ENCODE assay signal across 17 mouse cellular contexts in the genomic region with DNA sequence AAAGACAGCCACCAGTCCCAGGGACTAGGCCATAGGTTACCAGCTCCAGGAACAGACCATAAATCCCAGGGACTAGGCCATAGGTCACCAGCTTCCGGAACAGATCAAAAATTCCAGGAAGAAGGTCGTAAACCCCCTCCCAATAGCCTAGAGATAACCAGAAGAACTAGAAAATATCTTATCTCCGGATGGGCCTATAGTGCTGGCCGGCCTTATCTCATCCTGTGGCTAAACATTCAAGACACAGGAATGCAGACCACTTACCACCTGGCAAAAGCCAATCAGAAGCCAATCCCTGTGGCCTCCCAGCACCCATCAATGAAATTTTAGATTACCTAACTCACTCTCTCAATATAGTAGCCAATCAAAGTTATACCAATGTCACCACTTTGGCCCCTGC. TPM values are rescaled to one million over a fixed set of nuclear protein-coding genes. Genes with fewer than 3 reads are reported as not detected.
DNase-seq lines count a peak whose midpoint lies in the region; ATAC-seq and TF ChIP-seq lines count a peak whose summit lies in the region.
"Had no signal": no experiment of that assay in that cellular context is flagged by ENCODE, and none has a peak within 500 bp of the region (broad histone marks: within the 10 kb centered on the region; RNA-seq: fewer than 3 reads in every experiment).

No protein-coding gene starts in this region.

- no peak overlapping the region for H3K4me3 ChIP-seq in heart, postnatal 0 days (ENCODE audit: low read depth, low read length)
- H3K4me3 ChIP-seq in heart, embryonic 11.5 days (ENCODE audit: low read depth, low read length), result no peak overlapping the region
- no peak overlapping the region for H3K4me3 ChIP-seq in C2C12 (ENCODE audit: insufficient read depth, poor library complexity, severe bottlenecking)
- H3K4me3 ChIP-seq in intestine, embryonic 15.5 days (replicated peaks), result no peak overlapping the region
- H3K4me3 ChIP-seq in liver, embryonic 15.5 days (replicated peaks), result no peak overlapping the region
- no peak overlapping the region for H3K4me3 ChIP-seq in midbrain, embryonic 14.5 days (replicated peaks; ENCODE audit: low read depth, low read length)

- ATAC-seq in heart, postnatal 0 days (ENCODE audit: insufficient read depth, low read depth), result peak; percentile 47; the same call in 1 of the 2 replicates
- ATAC-seq in heart, embryonic 11.5 days (replicated peaks; ENCODE audit: insufficient number of reproducible peaks, low FRiP score, low TSS enrichment), result no peak; the same call in 1 of the 2 replicates
- ATAC-seq in intestine, embryonic 15.5 days, result peak; percentile 65
- peak; percentile 33 for ATAC-seq in liver, embryonic 15.5 days (ENCODE audit: insufficient read depth)
- ATAC-seq in midbrain, embryonic 14.5 days (ENCODE audit: low FRiP score, low TSS enrichment), result no peak
- ATAC-seq: forebrain, postnatal 0 days; lung, postnatal 0 days had no signal

- H3K27ac ChIP-seq in heart, postnatal 0 days (ENCODE audit: low read depth), result no peak overlapping the region
- no peak overlapping the region for H3K27ac ChIP-seq in heart, embryonic 11.5 days (ENCODE audit: low read depth, low read length)
- H3K27ac ChIP-seq in intestine, embryonic 15.5 days, result no peak overlapping the region
- H3K27ac ChIP-seq in liver, embryonic 15.5 days (replicated peaks), result no peak overlapping the region
- H3K27ac ChIP-seq in midbrain, embryonic 14.5 days (replicated peaks; ENCODE audit: low read depth, low read length), result no peak overlapping the region
- H3K27ac ChIP-seq: hindbrain, embryonic 14.5 days had no signal

- no peaks in the 10 kb centered on the region for H3K27me3 ChIP-seq in heart, postnatal 0 days (ENCODE audit: control insufficient read depth, insufficient read depth, low read length)
- H3K27me3 ChIP-seq in heart, embryonic 11.5 days (ENCODE audit: control insufficient read depth, insufficient read depth, low read length), result no peaks in the 10 kb centered on the region
- H3K27me3 ChIP-seq in C2C12 (ENCODE audit: control insufficient read depth, insufficient read depth, insufficient read length), result no peaks in the 10 kb centered on the region
- no peaks in the 10 kb centered on the region for H3K27me3 ChIP-seq in intestine, embryonic 15.5 days (replicated peaks)
- no peaks in the 10 kb centered on the region for H3K27me3 ChIP-seq in liver, embryonic 15.5 days
- H3K27me3 ChIP-seq in midbrain, embryonic 14.5 days (ENCODE audit: control insufficient read depth, insufficient read depth, low read length), result no peaks in the 10 kb centered on the region

- no peaks in the 10 kb centered on the region for H3K4me1 ChIP-seq in heart, postnatal 0 days (ENCODE audit: control insufficient read depth, insufficient read depth)
- H3K4me1 ChIP-seq in heart, embryonic 11.5 days (ENCODE audit: control insufficient read depth, insufficient read depth, low read length), result peaks cover 3% of the 10 kb centered on the region; the same call in 1 of the 2 replicates
- no peaks in the 10 kb centered on the region for H3K4me1 ChIP-seq in intestine, embryonic 15.5 days (replicated peaks)
- H3K4me1 ChIP-seq in liver, embryonic 15.5 days (replicated peaks), result peaks cover 26% of the 10 kb centered on the region
- no peaks in the 10 kb centered on the region for H3K4me1 ChIP-seq in midbrain, embryonic 14.5 days (ENCODE audit: control insufficient read depth, insufficient read depth, low read length)

- WGBS in heart, postnatal 0 days, result 13% methylated on average over 4 of the region's 4 CpGs
- WGBS in heart, embryonic 11.5 days (ENCODE audit: insufficient replicate concordance), result 13% methylated on average over 4 of the region's 4 CpGs
- 22% methylated on average over 4 of the region's 4 CpGs for WGBS in intestine, embryonic 15.5 days
- 11% methylated on average over 4 of the region's 4 CpGs for WGBS in liver, embryonic 15.5 days (ENCODE audit: insufficient replicate concordance)
- 94% methylated on average over 4 of the region's 4 CpGs for WGBS in midbrain, embryonic 14.5 days

- no peak overlapping the region for H3ac ChIP-seq in C2C12 (ENCODE audit: control insufficient read depth, insufficient read length, low read depth)

- TF ChIP-seq CTCF in heart, postnatal 0 days (IDR thresholded peaks at IDR 0.05; ENCODE audit: low read depth), result no peak
- no peak for TF ChIP-seq CTCF in C2C12 (IDR thresholded peaks at IDR 0.05; ENCODE audit: control insufficient read depth, insufficient read depth, insufficient read length)

- H3K79me2 ChIP-seq in C2C12 (ENCODE audit: control insufficient read depth, insufficient read depth), result no peaks in the 10 kb centered on the region

- no peak for TF ChIP-seq EP300 in heart, postnatal 0 days (IDR thresholded peaks at IDR 0.05; ENCODE audit: low read depth)

- no peak overlapping the region for H3K9ac ChIP-seq in heart, postnatal 0 days (replicated peaks; ENCODE audit: low read depth, low read length)
- H3K9ac ChIP-seq in heart, embryonic 11.5 days (ENCODE audit: low read depth, low read length), result no peak overlapping the region
- no peak overlapping the region for H3K9ac ChIP-seq in intestine, embryonic 15.5 days
- no peak overlapping the region for H3K9ac ChIP-seq in liver, embryonic 15.5 days
- no peak overlapping the region for H3K9ac ChIP-seq in midbrain, embryonic 14.5 days (replicated peaks; ENCODE audit: low read length)
- H3K9ac ChIP-seq: forebrain, postnatal 0 days; hindbrain, embryonic 14.5 days had no signal

- H3K79me3 ChIP-seq in C2C12 (ENCODE audit: low read depth), result no peaks in the 10 kb centered on the region

- no peaks in the 10 kb centered on the region for H3K9me3 ChIP-seq in heart, postnatal 0 days (replicated peaks; ENCODE audit: control insufficient read depth, low read length)
- no peaks in the 10 kb centered on the region for H3K9me3 ChIP-seq in heart, embryonic 11.5 days (replicated peaks; ENCODE audit: control insufficient read depth, low read length)
- H3K9me3 ChIP-seq in intestine, embryonic 15.5 days, result no peaks in the 10 kb centered on the region
- no peaks in the 10 kb centered on the region for H3K9me3 ChIP-seq in liver, embryonic 15.5 days (replicated peaks)
- H3K9me3 ChIP-seq in midbrain, embryonic 14.5 days (ENCODE audit: control insufficient read depth, low read length), result no peaks in the 10 kb centered on the region

- H3K4me2 ChIP-seq in heart, postnatal 0 days (ENCODE audit: low read depth, low read length), result no peak overlapping the region
- H3K4me2 ChIP-seq in heart, embryonic 11.5 days, result no peak overlapping the region
- H3K4me2 ChIP-seq in intestine, embryonic 15.5 days (replicated peaks), result no peak overlapping the region
- no peak overlapping the region for H3K4me2 ChIP-seq in liver, embryonic 15.5 days
- H3K4me2 ChIP-seq in midbrain, embryonic 14.5 days (ENCODE audit: low read length), result no peak overlapping the region
- H3K4me2 ChIP-seq: hindbrain, embryonic 14.5 days had no signal

- peak; percentile 9 for DNase-seq in heart, postnatal 0 days (ENCODE audit: low spot score)
- no peak for DNase-seq in layer of hippocampus, postnatal 36 days
- DNase-seq in midbrain, embryonic 14.5 days, result no peak
- no peak for DNase-seq in right cerebral cortex, postnatal 25 days
- DNase-seq: B cell, adult 2 months; cerebellum, postnatal 25 days; forebrain, postnatal 0 days; heart, adult 11 months; heart, postnatal 14 days; spleen, adult 18-20 months; thymus, adult 2 months had no signal

- peaks cover 55% of the 10 kb centered on the region for H3K36me3 ChIP-seq in heart, postnatal 0 days (replicated peaks; ENCODE audit: control insufficient read depth, insufficient read depth, low read length)
- peaks cover 8% of the 10 kb centered on the region for H3K36me3 ChIP-seq in heart, embryonic 11.5 days (ENCODE audit: control insufficient read depth, insufficient read depth, low read length)
- H3K36me3 ChIP-seq in C2C12 (ENCODE audit: control insufficient read depth, insufficient read depth), result peaks cover 21% of the 10 kb centered on the region
- H3K36me3 ChIP-seq in intestine, embryonic 15.5 days, result no peaks in the 10 kb centered on the region; the same call in 1 of the 2 replicates
- peaks cover 74% of the 10 kb centered on the region for H3K36me3 ChIP-seq in liver, embryonic 15.5 days (replicated peaks)
- H3K36me3 ChIP-seq in midbrain, embryonic 14.5 days (ENCODE audit: control insufficient read depth, insufficient read depth, low read length), result peaks cover 23% of the 10 kb centered on the region

TF ChIP-seq in C2C12, 6 proteins besides CTCF, POLR2A, EP300 and RAD21:
- TF ChIP-seq CEBPB (IDR thresholded peaks at IDR 0.05; ENCODE audit: low read depth) (no peak), USF1 (IDR thresholded peaks at IDR 0.05; ENCODE audit: low read depth) (no peak), MYOD1 (IDR thresholded peaks at IDR 0.05; ENCODE audit: control insufficient read depth, insufficient read length, low read depth) (peak; percentile 40)
TF ChIP-seq in C2C12: peak in this region for 1.

RNA-seq across cellular contexts. Expression of a gene that starts 8.6 kb away (rescaled TPM):
- 1.6 and 8.2 TPM in 2 replicates for total RNA-seq in heart, postnatal 0 days (2014; rRNA removed; ENCODE audit: low replicate concordance)
- polyA plus RNA-seq in heart, postnatal 0 days (2015; fragmentation: Nextera tagmentation; extraction: Ambion mirVana), result 0.53 and 0.55 TPM in 2 replicates
- 0.47 and 1.0 TPM in 2 replicates for polyA plus RNA-seq in heart, embryonic 11.5 days (2014; fragmentation: Nextera tagmentation; extraction: Ambion mirVana)
- polyA plus RNA-seq in C2C12 (2012; fragmentation: generic; extraction: Trizol), result 0.06 TPM
- polyA plus RNA-seq in intestine, embryonic 15.5 days (2015; fragmentation: Nextera tagmentation; extraction: Ambion mirVana), result 0.96 and 1.0 TPM in 2 replicates
- 0.93 and 1.0 TPM in 2 replicates for polyA plus RNA-seq in liver, embryonic 15.5 days (2015; fragmentation: Nextera tagmentation; extraction: Ambion mirVana)
- total RNA-seq in layer of hippocampus, postnatal 36 days (2021), result 1 to 10 TPM; 3.9 to 4.9 TPM
- polyA plus RNA-seq in midbrain, embryonic 14.5 days (2014; fragmentation: Nextera tagmentation; extraction: Ambion mirVana), result 1.7 and 1.8 TPM in 2 replicates

RNA-seq across cellular contexts. Expression of a gene that starts 30.7 kb away (rescaled TPM):
- total RNA-seq in heart, postnatal 0 days (2014; rRNA removed; ENCODE audit: low replicate concordance), result 80.2 and 173 TPM in 2 replicates
- polyA plus RNA-seq in heart, postnatal 0 days (2015; fragmentation: Nextera tagmentation; extraction: Ambion mirVana), result 70.1 and 70.6 TPM in 2 replicates
- polyA plus RNA-seq in heart, embryonic 11.5 days (2014; fragmentation: Nextera tagmentation; extraction: Ambion mirVana), result 57.1 and 63.6 TPM in 2 replicates
- polyA plus RNA-seq in C2C12 (2012; fragmentation: generic; extraction: Trizol), result 31.3 TPM
- polyA plus RNA-seq in intestine, embryonic 15.5 days (2015; fragmentation: Nextera tagmentation; extraction: Ambion mirVana), result 74.9 and 77.8 TPM in 2 replicates
- polyA plus RNA-seq in liver, embryonic 15.5 days (2015; fragmentation: Nextera tagmentation; extraction: Ambion mirVana), result 72.6 and 74.8 TPM in 2 replicates
- 10 to 100 TPM; 36.4 to 37.6 TPM for total RNA-seq in layer of hippocampus, postnatal 36 days (2021)
- 32.1 and 35.9 TPM in 2 replicates for polyA plus RNA-seq in midbrain, embryonic 14.5 days (2014; fragmentation: Nextera tagmentation; extraction: Ambion mirVana)

Comparison
In these comparisons a context has a peak if more than half of its experiments do, and no peak if none do; other contexts are left out.
1. ATAC-seq: peak in heart, postnatal 0 days (single experiment), intestine, embryonic 15.5 days (single experiment) and liver, embryonic 15.5 days (single experiment); none in heart, embryonic 11.5 days (single experiment) and midbrain, embryonic 14.5 days (single experiment).